Mouse (Mus musculus): ENCODE data around the gene Scube2. TPM values are rescaled to one million over a fixed set of nuclear protein-coding genes. Genes with fewer than 3 reads are reported as not detected.

The Scube2 gene
- total RNA-seq, 1 experiment = 0.89 TPM

GRCm38 (mm10) chr7:109834894-109835293, 30.6 kb downstream of the Scube2 start:
- no peak for TF ChIP-seq ZNF384 (IDR thresholded peaks at IDR 0.05; ENCODE audit: low read depth, low read length)
- in situ Hi-C loops (cut with MboI; ENCODE audit: low sequenced_read_pairs in 2 of 2, unreplicated experiment in 2 of 2) = no loop called here
- H3K9me3 ChIP-seq (ENCODE audit: control insufficient read depth, insufficient read depth, low read depth, low read length) = no peaks in the 10 kb centered on the region
- H3K36me3 ChIP-seq (ENCODE audit: control insufficient read depth, insufficient read depth, low read length, poor library complexity, severe bottlenecking) = no peaks in the 10 kb centered on the region
- no peak overlapping the region for H3K27ac ChIP-seq (ENCODE audit: insufficient read depth, low read depth, low read length, poor library complexity, severe bottlenecking)
- no peaks in the 10 kb centered on the region for H3K4me1 ChIP-seq (ENCODE audit: control insufficient read depth in 2 of 2, insufficient read depth in 2 of 2, low read length in 2 of 2, poor library complexity in 1 of 2)
- H3K4me3 ChIP-seq (ENCODE audit: insufficient read depth in 1 of 2, low read depth in 1 of 2, low read length in 2 of 2, poor library complexity in 1 of 2, severe bottlenecking in 1 of 2) = no peak overlapping the region
- DNase-seq (ENCODE audit: low read depth, low spot score) = no peak
- H3K9ac ChIP-seq (ENCODE audit: insufficient read depth, low read depth, low read length, poor library complexity, severe bottlenecking) = no peak overlapping the region

DNA sequence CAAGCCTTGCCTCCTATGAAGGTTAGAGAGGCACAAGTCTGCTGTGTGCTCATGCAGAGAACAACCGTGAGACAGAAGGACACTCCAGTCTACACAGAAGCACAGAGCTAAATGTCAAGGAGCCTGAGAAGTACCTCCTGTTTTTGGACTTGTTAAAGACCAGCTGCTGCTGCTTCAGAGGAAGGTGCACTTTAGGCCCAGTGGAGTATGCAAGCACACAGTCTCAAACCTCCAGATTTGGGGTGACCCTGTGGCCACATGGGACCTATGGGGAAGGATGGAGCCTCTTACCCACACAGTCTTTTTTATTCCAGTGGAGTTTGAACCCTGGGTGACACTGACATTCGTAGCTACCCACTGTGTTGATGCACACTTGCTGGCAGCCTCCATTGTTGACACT, 34.1 kb downstream of the Scube2 start:
- no peaks in the 10 kb centered on the region for H3K9me3 ChIP-seq (ENCODE audit: control insufficient read depth, insufficient read depth, low read depth, low read length)
- TF ChIP-seq ZNF384 (IDR thresholded peaks at IDR 0.05; ENCODE audit: low read depth, low read length) = no peak
- no peak for TF ChIP-seq CHD2 (IDR thresholded peaks at IDR 0.05; ENCODE audit: low read depth, low read length)
- no peak for TF ChIP-seq ZC3H11A (IDR thresholded peaks at IDR 0.05; ENCODE audit: borderline replicate concordance, low read depth, low read length)
- no peak for TF ChIP-seq MAFK (IDR thresholded peaks at IDR 0.05; ENCODE audit: insufficient read depth, low read depth, low read length)
- no peak for TF ChIP-seq HCFC1 (IDR thresholded peaks at IDR 0.05; ENCODE audit: borderline replicate concordance, insufficient read depth, low read length)
- in situ Hi-C loops (cut with MboI; ENCODE audit: low sequenced_read_pairs in 2 of 2, unreplicated experiment in 2 of 2) = no loop called here

DNA sequence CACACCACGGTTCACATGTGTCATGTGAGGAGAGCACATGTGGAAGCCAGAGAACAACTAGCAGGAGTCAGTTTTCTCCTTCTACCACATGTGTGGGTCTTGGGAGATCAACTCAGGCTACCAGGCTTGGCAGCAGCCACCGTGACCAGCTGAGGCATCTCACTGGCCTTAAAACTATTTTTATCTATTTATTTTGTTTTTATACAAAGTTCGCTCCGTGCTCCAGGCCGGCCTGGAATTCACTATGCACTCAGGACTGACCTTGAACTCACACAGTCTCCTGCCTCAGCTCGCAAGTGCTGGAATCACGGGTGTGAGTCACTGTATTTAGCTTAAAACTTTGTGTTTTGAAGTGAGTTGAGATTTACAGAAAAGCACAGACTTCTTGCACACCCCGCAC, 38.6 kb downstream of the Scube2 start:
- H3K27ac ChIP-seq (ENCODE audit: insufficient read depth, low read depth, low read length, poor library complexity, severe bottlenecking) = no peak overlapping the region
- in situ Hi-C loops (cut with MboI; ENCODE audit: low sequenced_read_pairs in 2 of 2, unreplicated experiment in 2 of 2) = no loop called here
- H3K4me1 ChIP-seq (ENCODE audit: control insufficient read depth in 2 of 2, insufficient read depth in 2 of 2, low read length in 2 of 2, poor library complexity in 1 of 2) = no peaks in the 10 kb centered on the region
- no peak for DNase-seq (ENCODE audit: low read depth, low spot score)
- no peaks in the 10 kb centered on the region for H3K9me3 ChIP-seq (ENCODE audit: control insufficient read depth, insufficient read depth, low read depth, low read length)
- TF ChIP-seq HCFC1 (IDR thresholded peaks at IDR 0.05; ENCODE audit: borderline replicate concordance, insufficient read depth, low read length) = no peak
- TF ChIP-seq ZC3H11A (IDR thresholded peaks at IDR 0.05; ENCODE audit: borderline replicate concordance, low read depth, low read length) = no peak
- TF ChIP-seq CHD2 (IDR thresholded peaks at IDR 0.05; ENCODE audit: low read depth, low read length) = no peak
- TF ChIP-seq ZNF384 (IDR thresholded peaks at IDR 0.05; ENCODE audit: low read depth, low read length) = no peak
- TF ChIP-seq MAFK (IDR thresholded peaks at IDR 0.05; ENCODE audit: insufficient read depth, low read depth, low read length) = no peak
- no peak overlapping the region for H3K4me3 ChIP-seq (ENCODE audit: insufficient read depth in 1 of 2, low read depth in 1 of 2, low read length in 2 of 2, poor library complexity in 1 of 2, severe bottlenecking in 1 of 2)
- no peaks in the 10 kb centered on the region for H3K36me3 ChIP-seq (ENCODE audit: control insufficient read depth, insufficient read depth, low read length, poor library complexity, severe bottlenecking)
- H3K9ac ChIP-seq (ENCODE audit: insufficient read depth, low read depth, low read length, poor library complexity, severe bottlenecking) = no peak overlapping the region

More for the DNA sequence above, 34.1 kb downstream of the Scube2 start:
- Histone ChIP-seq H3K4me1 (ENCODE audit: control insufficient read depth in 2 of 2, insufficient read depth in 2 of 2, low read length in 2 of 2, poor library complexity in 1 of 2) (no peaks in the 10 kb centered on the region), H3K9ac (ENCODE audit: insufficient read depth, low read depth, low read length, poor library complexity, severe bottlenecking) (no peak overlapping the region), H3K4me3 (ENCODE audit: insufficient read depth in 1 of 2, low read depth in 1 of 2, low read length in 2 of 2, poor library complexity in 1 of 2, severe bottlenecking in 1 of 2) (no peak overlapping the region), H3K27ac (ENCODE audit: insufficient read depth, low read depth, low read length, poor library complexity, severe bottlenecking) (no peak overlapping the region), H3K36me3 (ENCODE audit: control insufficient read depth, insufficient read depth, low read length, poor library complexity, severe bottlenecking) (no peaks in the 10 kb centered on the region)
- DNase-seq (ENCODE audit: low read depth, low spot score) = no peak

DNA sequence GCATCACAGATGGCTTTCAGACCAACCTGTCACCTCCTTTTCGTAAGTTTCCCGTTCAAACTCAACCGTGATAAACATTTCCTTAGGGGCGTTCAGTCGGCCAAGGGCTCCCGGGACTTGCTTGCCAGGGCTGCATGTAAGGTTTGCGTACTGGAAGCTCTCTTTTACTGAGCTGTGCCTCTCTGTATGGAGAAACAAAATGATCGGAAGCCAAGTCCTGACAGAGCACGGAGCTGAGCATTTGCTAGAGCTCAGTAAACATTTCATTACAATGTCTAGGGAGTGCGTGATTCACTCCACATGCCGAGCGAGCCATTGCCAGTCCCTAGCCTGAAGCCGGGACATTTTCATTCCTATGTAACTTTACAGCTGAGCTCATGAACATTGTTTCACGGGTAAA, 40.2 kb downstream of the Scube2 start:
- in situ Hi-C loops (cut with MboI; ENCODE audit: low sequenced_read_pairs in 2 of 2, unreplicated experiment in 2 of 2) = no loop called here
- no peak for DNase-seq (ENCODE audit: low read depth, low spot score)
- H3K27ac ChIP-seq (ENCODE audit: insufficient read depth, low read depth, low read length, poor library complexity, severe bottlenecking) = no peak overlapping the region
- H3K9ac ChIP-seq (ENCODE audit: insufficient read depth, low read depth, low read length, poor library complexity, severe bottlenecking) = no peak overlapping the region
- no peak overlapping the region for H3K4me3 ChIP-seq (ENCODE audit: insufficient read depth in 1 of 2, low read depth in 1 of 2, low read length in 2 of 2, poor library complexity in 1 of 2, severe bottlenecking in 1 of 2)
- H3K9me3 ChIP-seq (ENCODE audit: control insufficient read depth, insufficient read depth, low read depth, low read length) = no peaks in the 10 kb centered on the region
- H3K36me3 ChIP-seq (ENCODE audit: control insufficient read depth, insufficient read depth, low read length, poor library complexity, severe bottlenecking) = no peaks in the 10 kb centered on the region
- H3K4me1 ChIP-seq (ENCODE audit: control insufficient read depth in 2 of 2, insufficient read depth in 2 of 2, low read length in 2 of 2, poor library complexity in 1 of 2) = no peaks in the 10 kb centered on the region
- TF ChIP-seq HCFC1 (IDR thresholded peaks at IDR 0.05; ENCODE audit: borderline replicate concordance, insufficient read depth, low read length) (no peak), ZC3H11A (IDR thresholded peaks at IDR 0.05; ENCODE audit: borderline replicate concordance, low read depth, low read length) (no peak)

- no peak overlapping the region for H3K27ac ChIP-seq (ENCODE audit: insufficient read depth, low read depth, low read length, poor library complexity, severe bottlenecking)
- no peaks in the 10 kb centered on the region for H3K9me3 ChIP-seq (ENCODE audit: control insufficient read depth, insufficient read depth, low read depth, low read length)
- in situ Hi-C loops (cut with MboI; ENCODE audit: low sequenced_read_pairs in 2 of 2, unreplicated experiment in 2 of 2) = no loop called here
- no peak overlapping the region for H3K4me3 ChIP-seq (ENCODE audit: insufficient read depth in 1 of 2, low read depth in 1 of 2, low read length in 2 of 2, poor library complexity in 1 of 2, severe bottlenecking in 1 of 2)
- H3K4me1 ChIP-seq (ENCODE audit: control insufficient read depth in 2 of 2, insufficient read depth in 2 of 2, low read length in 2 of 2, poor library complexity in 1 of 2) = no peaks in the 10 kb centered on the region
- no peak overlapping the region for H3K9ac ChIP-seq (ENCODE audit: insufficient read depth, low read depth, low read length, poor library complexity, severe bottlenecking)
- TF ChIP-seq HCFC1 (IDR thresholded peaks at IDR 0.05; ENCODE audit: borderline replicate concordance, insufficient read depth, low read length) = no peak
- no peak for TF ChIP-seq ZC3H11A (IDR thresholded peaks at IDR 0.05; ENCODE audit: borderline replicate concordance, low read depth, low read length)
- no peak for TF ChIP-seq MAFK (IDR thresholded peaks at IDR 0.05; ENCODE audit: insufficient read depth, low read depth, low read length)
- TF ChIP-seq ZNF384 (IDR thresholded peaks at IDR 0.05; ENCODE audit: low read depth, low read length) = no peak
- TF ChIP-seq CHD2 (IDR thresholded peaks at IDR 0.05; ENCODE audit: low read depth, low read length) = no peak
- no peak for DNase-seq (ENCODE audit: low read depth, low spot score)
- H3K36me3 ChIP-seq (ENCODE audit: control insufficient read depth, insufficient read depth, low read length, poor library complexity, severe bottlenecking) = no peaks in the 10 kb centered on the region
Measured at GRCm38 (mm10) chr7:109818600-109818999, 46.9 kb downstream of the Scube2 start.
